In the genomic region with DNA sequence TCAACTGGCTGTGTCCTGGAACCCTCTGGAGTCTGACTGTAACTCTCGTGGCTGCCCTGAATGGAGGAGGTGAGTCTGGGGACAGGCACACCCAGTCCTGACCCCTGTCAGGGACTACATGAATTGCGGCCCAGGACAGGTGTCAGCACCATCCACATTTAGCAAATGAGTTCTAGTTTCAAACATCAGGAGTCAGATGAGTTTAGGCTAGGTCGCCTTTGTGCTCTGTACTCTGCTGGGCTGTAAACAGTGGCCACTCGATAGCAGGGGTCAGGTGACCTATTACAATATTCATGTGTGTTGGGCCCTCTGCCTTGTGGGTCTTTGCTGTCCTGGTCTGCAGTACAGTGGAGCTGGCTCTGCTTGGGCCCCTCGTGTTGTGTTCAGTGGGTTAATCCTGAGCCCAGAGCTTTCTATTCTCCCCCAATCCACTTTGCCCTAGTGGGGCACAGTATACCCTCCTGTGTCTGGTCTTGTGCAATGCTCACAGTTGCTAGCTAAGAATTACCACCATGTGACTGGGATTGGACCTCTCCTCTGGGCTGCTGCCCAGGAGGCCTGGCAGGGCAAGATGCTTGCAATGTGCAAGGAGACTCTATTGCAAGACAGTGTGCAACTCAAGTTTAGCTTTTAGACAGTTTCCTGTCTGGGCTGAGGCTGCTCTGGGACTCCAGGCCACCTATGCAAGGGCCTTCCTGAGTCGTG, we compare ENCODE assay signal across 11 mouse cellular contexts. TPM values are rescaled to one million over a fixed set of nuclear protein-coding genes. Genes with fewer than 3 reads are reported as not detected.
DNase-seq lines count a peak whose midpoint lies in the region; ATAC-seq lines count a peak whose summit lies in the region.
"Had no signal": no experiment of that assay in that cellular context is flagged by ENCODE, and none has a peak within 500 bp of the region (broad histone marks: within the 10 kb centered on the region; RNA-seq: fewer than 3 reads in every experiment).

No protein-coding gene starts in this region.

- no peaks in the 10 kb centered on the region for H3K27me3 ChIP-seq in liver, embryonic 15.5 days
- H3K27me3 ChIP-seq in neural tube, embryonic 15.5 days (replicated peaks), result no peaks in the 10 kb centered on the region
- H3K27me3 ChIP-seq in hindbrain, embryonic 11.5 days (ENCODE audit: control insufficient read depth, insufficient read depth, low read length), result no peaks in the 10 kb centered on the region
- H3K27me3 ChIP-seq: neural tube, embryonic 13.5 days; stomach, embryonic 15.5 days had no signal

- peaks cover 10% of the 10 kb centered on the region for H3K4me1 ChIP-seq in liver, embryonic 15.5 days (replicated peaks)
- peaks cover 8% of the 10 kb centered on the region; the same call in 1 of the 2 replicates for H3K4me1 ChIP-seq in neural tube, embryonic 15.5 days
- no peaks in the 10 kb centered on the region for H3K4me1 ChIP-seq in hindbrain, embryonic 11.5 days (replicated peaks; ENCODE audit: control insufficient read depth, insufficient read depth, low read length)
- H3K4me1 ChIP-seq: stomach, embryonic 15.5 days had no signal

- no peaks in the 10 kb centered on the region for H3K9me3 ChIP-seq in liver, embryonic 15.5 days (replicated peaks)
- no peaks in the 10 kb centered on the region for H3K9me3 ChIP-seq in neural tube, embryonic 15.5 days (replicated peaks)
- H3K9me3 ChIP-seq in hindbrain, embryonic 11.5 days (ENCODE audit: control insufficient read depth, low read length), result no peaks in the 10 kb centered on the region
- H3K9me3 ChIP-seq: neural tube, embryonic 13.5 days; stomach, embryonic 15.5 days had no signal

- no peak overlapping the region for H3K4me3 ChIP-seq in liver, embryonic 15.5 days (replicated peaks)
- H3K4me3 ChIP-seq in neural tube, embryonic 15.5 days (replicated peaks), result no peak overlapping the region
- no peak overlapping the region for H3K4me3 ChIP-seq in hindbrain, embryonic 11.5 days (ENCODE audit: low read depth, low read length)
- H3K4me3 ChIP-seq: neural tube, embryonic 13.5 days; stomach, embryonic 15.5 days had no signal

- intact Hi-C loops in gastrocnemius, postnatal 36 days (cut with DNase I), result no loop called here

- WGBS in liver, embryonic 15.5 days (ENCODE audit: insufficient replicate concordance), result 46% methylated on average over 6 of the region's 6 CpGs
- 70% methylated on average over 6 of the region's 6 CpGs for WGBS in neural tube, embryonic 15.5 days
- WGBS in hindbrain, embryonic 11.5 days, result 86% methylated on average over 6 of the region's 6 CpGs

- ATAC-seq in liver, embryonic 15.5 days (ENCODE audit: insufficient read depth), result peak; percentile 51; the same call in 1 of the 2 replicates
- no peak for ATAC-seq in neural tube, embryonic 15.5 days (ENCODE audit: low FRiP score)
- ATAC-seq in hindbrain, embryonic 11.5 days (ENCODE audit: low FRiP score), result no peak

- no peak overlapping the region for H3K4me2 ChIP-seq in liver, embryonic 15.5 days
- H3K4me2 ChIP-seq in neural tube, embryonic 15.5 days, result no peak overlapping the region
- no peak overlapping the region for H3K4me2 ChIP-seq in hindbrain, embryonic 11.5 days (replicated peaks; ENCODE audit: low read depth, low read length)
- H3K4me2 ChIP-seq: neural tube, embryonic 13.5 days; stomach, embryonic 15.5 days had no signal

- no peaks in the 10 kb centered on the region for H3K36me3 ChIP-seq in liver, embryonic 15.5 days (replicated peaks)
- no peaks in the 10 kb centered on the region for H3K36me3 ChIP-seq in neural tube, embryonic 15.5 days
- no peaks in the 10 kb centered on the region for H3K36me3 ChIP-seq in hindbrain, embryonic 11.5 days (ENCODE audit: control insufficient read depth, insufficient read depth, low read length)
- H3K36me3 ChIP-seq: neural tube, embryonic 13.5 days; stomach, embryonic 15.5 days had no signal

- DNase-seq in adrenal gland, adult 8-10 months, result peak; percentile 30
- no peak for DNase-seq in adrenal gland, adult 18-20 months (ENCODE audit: low spot score in 2 of 2)
- DNase-seq in 3T3-L1 (ENCODE audit: low read depth, low spot score), result peak; percentile 58
- peak; percentile 56 to 69 for DNase-seq in gastrocnemius, postnatal 36 days
- DNase-seq in urinary bladder, postnatal 4 days (ENCODE audit: low spot score in 2 of 2), result no peak
- no peak for DNase-seq in hindbrain, embryonic 11.5 days (ENCODE audit: low spot score)

- H3K27ac ChIP-seq in liver, embryonic 15.5 days (replicated peaks), result no peak overlapping the region
- H3K27ac ChIP-seq in neural tube, embryonic 15.5 days (replicated peaks), result no peak overlapping the region
- no peak overlapping the region for H3K27ac ChIP-seq in hindbrain, embryonic 11.5 days (ENCODE audit: low read depth, low read length)
- H3K27ac ChIP-seq: macrophage; neural tube, embryonic 13.5 days; stomach, embryonic 15.5 days had no signal

- no peak overlapping the region for H3K9ac ChIP-seq in liver, embryonic 15.5 days
- H3K9ac ChIP-seq in neural tube, embryonic 15.5 days (replicated peaks), result no peak overlapping the region
- no peak overlapping the region for H3K9ac ChIP-seq in hindbrain, embryonic 11.5 days (ENCODE audit: low read depth, low read length)
- H3K9ac ChIP-seq: neural tube, embryonic 13.5 days; stomach, embryonic 15.5 days had no signal

RNA-seq across cellular contexts. Expression of a gene that starts 25.8 kb away (rescaled TPM):
- total RNA-seq in adrenal gland, adult 8-10 months (2022), result not detected
- total RNA-seq in adrenal gland, adult 18-20 months (2021), result not detected
- total RNA-seq in gastrocnemius, postnatal 36 days (2021), result not detected
- polyA plus RNA-seq in liver, embryonic 15.5 days (2015; fragmentation: Nextera tagmentation; extraction: Ambion mirVana), result not detected in 2 replicates
- polyA plus RNA-seq in neural tube, embryonic 15.5 days (2015; fragmentation: Nextera tagmentation; extraction: Ambion mirVana), result 0.14 TPM in 1 of 2 replicates, not detected in the other
- polyA plus RNA-seq in hindbrain, embryonic 11.5 days (2014; fragmentation: Nextera tagmentation; extraction: Ambion mirVana), result not detected in 2 replicates
- polyA plus RNA-seq: macrophage; neural tube, embryonic 13.5 days had no signal

RNA-seq across cellular contexts. Expression of a gene that starts 44.7 kb away (rescaled TPM):
- 100 to 1,000 TPM; 128 to 156 (median 143) TPM for total RNA-seq in adrenal gland, adult 8-10 months (2022)
- 100 to 1,000 TPM; 147 to 149 TPM for total RNA-seq in adrenal gland, adult 18-20 months (2021)
- 10 to 100 TPM; 56.8 to 65.7 TPM for total RNA-seq in gastrocnemius, postnatal 36 days (2021)
- polyA plus RNA-seq in liver, embryonic 15.5 days (2015; fragmentation: Nextera tagmentation; extraction: Ambion mirVana), result 138 and 139 TPM in 2 replicates
- 176 and 225 TPM in 2 replicates for polyA plus RNA-seq in neural tube, embryonic 15.5 days (2015; fragmentation: Nextera tagmentation; extraction: Ambion mirVana)
- polyA plus RNA-seq in hindbrain, embryonic 11.5 days (2014; fragmentation: Nextera tagmentation; extraction: Ambion mirVana), result 195 and 204 TPM in 2 replicates

Comparison
In these comparisons a context has a peak if more than half of its experiments do, and no peak if none do; other contexts are left out.
1. DNase-seq: peak in adrenal gland, adult 8-10 months (single experiment), 3T3-L1 (single experiment) and gastrocnemius, postnatal 36 days (2 of 2); none in adrenal gland, adult 18-20 months (0 of 2), urinary bladder, postnatal 4 days (0 of 2) and hindbrain, embryonic 11.5 days (single experiment).